In genomic region chr6:145182044-145182443, GRCm38 (mm10) we compare ENCODE assay signal across 9 mouse cellular contexts. TPM values are rescaled to one million over a fixed set of nuclear protein-coding genes. Genes with fewer than 3 reads are reported as not detected.
A peak's percentile ranks its signal among the peaks of the same experiment; 100 is the strongest.
DNase-seq lines count a peak whose midpoint lies in the region; ATAC-seq lines count a peak whose summit lies in the region.
"Had no signal": no experiment of that assay in that cellular context is flagged by ENCODE, and none has a peak within 500 bp of the region (broad histone marks: within the 10 kb centered on the region; RNA-seq: fewer than 3 reads in every experiment).

No protein-coding gene starts in this region.

- peak overlapping the region; percentile 20 for H3K4me2 ChIP-seq in heart, embryonic 12.5 days

- peaks cover 9% of the 10 kb centered on the region; the same call in 1 of the 2 replicates for H3K27me3 ChIP-seq in heart, embryonic 12.5 days (replicated peaks)

- peak overlapping the region; percentile 42 for H3K27ac ChIP-seq in heart, embryonic 12.5 days (ENCODE audit: poor library complexity, severe bottlenecking)

- DNase-seq in gastrocnemius, adult 18-20 months (ENCODE audit: low spot score): peak; percentile 60
- DNase-seq in gastrocnemius, postnatal 4 days (ENCODE audit: low spot score in 2 of 2): no peak
- peak; percentile 77 for DNase-seq in adrenal gland, adult 8-10 months
- DNase-seq in lung, postnatal 14 days: peak; percentile 36
- DNase-seq in spleen, postnatal 36 days (ENCODE audit: low spot score in 2 of 2): no peak
- DNase-seq in thymus, postnatal 14 days: no peak
- no peak for DNase-seq in right cerebral cortex, postnatal 36 days (ENCODE audit: low spot score in 2 of 2)

- 22% methylated on average over 8 of the region's 8 CpGs for WGBS in heart, embryonic 12.5 days

- peaks cover 11% of the 10 kb centered on the region; the same call in 1 of the 2 replicates for H3K4me1 ChIP-seq in heart, embryonic 12.5 days (replicated peaks)

- no peak overlapping the region for H3K9ac ChIP-seq in heart, embryonic 12.5 days

- H3K9me3 ChIP-seq in heart, embryonic 12.5 days (replicated peaks): no peaks in the 10 kb centered on the region

- ATAC-seq in heart, embryonic 12.5 days (ENCODE audit: insufficient number of reproducible peaks, low FRiP score): peak; percentile 31; the same call in 1 of the 2 replicates
- ATAC-seq: forebrain, embryonic 14.5 days had no signal

- no peak overlapping the region; the same call in 1 of the 2 replicates for H3K4me3 ChIP-seq in heart, embryonic 12.5 days

- H3K36me3 ChIP-seq in heart, embryonic 12.5 days: no peaks in the 10 kb centered on the region

RNA-seq across cellular contexts. Expression of gene Casc1, which starts 28.8 kb away (rescaled TPM):
- under 1 TPM in 1 of 2 experiments, not detected in 1; 0.17 TPM for total RNA-seq in gastrocnemius, adult 18-20 months (2021)
- total RNA-seq in gastrocnemius, postnatal 4 days (2021): under 1 TPM; 0.39 to 0.59 TPM
- 1 to 10 TPM in 1 of 4 experiments, under 1 TPM in 3; 0.32 to 1.0 (median 0.55) TPM for total RNA-seq in adrenal gland, adult 8-10 months (2022)
- polyA plus RNA-seq in heart, embryonic 12.5 days (2016; fragmentation: Nextera tagmentation; extraction: Ambion mirVana): 0.22 and 0.35 TPM in 2 replicates

RNA-seq across cellular contexts. Expression of gene Etfrf1, which starts 28.9 kb away (rescaled TPM):
- total RNA-seq in gastrocnemius, adult 18-20 months (2021): 10 to 100 TPM; 57.4 to 57.6 TPM
- 10 to 100 TPM; 50.6 to 51.4 TPM for total RNA-seq in gastrocnemius, postnatal 4 days (2021)
- total RNA-seq in adrenal gland, adult 8-10 months (2022): 100 to 1,000 TPM in 2 of 4 experiments, 10 to 100 TPM in 2; 60.3 to 150 (median 110) TPM
- polyA plus RNA-seq in heart, embryonic 12.5 days (2016; fragmentation: Nextera tagmentation; extraction: Ambion mirVana): 58.3 and 60.0 TPM in 2 replicates

Comparison
In these comparisons a context has a peak if more than half of its experiments do, and no peak if none do; other contexts are left out.
1. DNase-seq: peak in gastrocnemius, adult 18-20 months (single experiment), adrenal gland, adult 8-10 months (single experiment) and lung, postnatal 14 days (single experiment); none in gastrocnemius, postnatal 4 days (0 of 2), spleen, postnatal 36 days (0 of 2), thymus, postnatal 14 days (single experiment) and right cerebral cortex, postnatal 36 days (0 of 2).